Mouse (Mus musculus) cortical plate, adult 2 months (tissue): ENCODE results near the gene Nudt9. TPM values are rescaled to one million over a fixed set of nuclear protein-coding genes. Genes with fewer than 3 reads are reported as not detected.
"Not testable (repeated sequence)": the region's sequence is repeated elsewhere in the genome, so short reads cannot be mapped to it uniquely, and the experiment has no call there.

Experiments used
- H3K27ac ChIP-seq: fragments of 200-500 bp; 2 replicates; pipeline ENCODE4 v1.5.1; 2012; ENCODE audit warnings: low read length, control low read depth, inconsistent platforms; ENCODE audit not compliant: insufficient read depth
- H3K4me1 ChIP-seq: fragments of 200-500 bp; 2 replicates; pipeline ENCODE4 v1.6.1; 2011; ENCODE audit warnings: low read length; ENCODE audit not compliant: control insufficient read depth, insufficient read depth
- H3K4me3 ChIP-seq: fragments of 200-500 bp; 2 replicates; pipeline ENCODE4 v1.5.1; 2011; ENCODE audit warnings: mild to moderate bottlenecking, low read length, control low read depth; ENCODE audit not compliant: insufficient read depth
- CTCF ChIP-seq: fragments of 200-500 bp; IDR thresholded peaks from 2 replicates; pipeline ENCODE4 v1.5.1; 2011; ENCODE audit warnings: mild to moderate bottlenecking, control low read depth, low read length; ENCODE audit not compliant: insufficient read depth; ENCODE audit errors: extremely low read depth
- POLR2A ChIP-seq: fragments of 200-500 bp; IDR thresholded peaks from 2 replicates; pipeline ENCODE4 v1.6.1; 2011; ENCODE audit warnings: mild to moderate bottlenecking, low read length, control low read depth; ENCODE audit not compliant: insufficient read depth; ENCODE audit errors: extremely low read depth
- polyA plus RNA-seq: library from polyadenylated mRNA; depleted of rRNA; stranded (reverse); fragments of >200 nt; gene quantifications from 2 replicates; pipeline ENCODE4 v1.2.3, GENCODE M21; 2012

Gene Nudt9
- polyA plus RNA-seq, 1 experiment, result 75.7 TPM

DNA sequence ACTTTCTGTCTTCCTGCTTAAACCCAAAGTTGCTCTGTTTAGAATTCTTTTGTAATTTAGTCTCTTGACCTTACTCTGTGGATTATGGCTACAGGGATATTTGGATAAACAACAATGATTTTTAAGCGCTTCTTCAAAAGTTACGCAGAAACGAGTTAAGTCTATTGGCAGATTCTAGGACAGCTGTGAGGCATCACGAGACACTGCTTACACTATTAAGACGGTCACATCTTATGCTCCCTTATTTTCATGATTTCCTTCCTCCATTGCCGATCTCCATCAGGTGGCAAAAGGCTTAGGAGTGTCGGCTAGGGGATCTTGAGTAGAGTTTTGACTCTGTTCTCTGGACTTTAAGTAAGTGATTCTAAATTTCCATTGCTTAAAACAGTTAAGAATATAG, 35.8 kb upstream of the Nudt9 start:
- Histone ChIP-seq H3K27ac (no peak overlapping the region), H3K4me1 (no peaks in the 10 kb centered on the region), H3K4me3 (no peak overlapping the region)
- TF ChIP-seq POLR2A (no peak), CTCF (no peak)

DNA sequence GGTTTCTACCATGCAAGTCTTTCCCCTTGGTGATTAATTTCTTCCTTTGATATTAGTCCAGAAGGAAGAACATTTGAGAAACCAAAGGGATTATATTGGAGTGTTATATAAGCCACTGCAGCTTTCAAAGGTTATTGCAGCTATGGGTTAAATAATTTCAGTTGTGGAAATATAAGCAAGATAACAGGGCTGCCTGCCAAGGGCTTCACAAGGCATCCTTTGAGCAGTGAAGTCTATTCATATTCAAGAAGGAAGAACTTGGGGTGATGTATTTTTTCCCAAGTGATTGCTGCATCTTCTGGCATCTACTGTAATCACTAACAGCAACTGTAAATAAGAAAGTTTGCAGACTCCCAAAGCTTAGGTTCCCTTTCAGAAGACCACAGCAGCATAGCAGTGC, 34.7 kb upstream of the Nudt9 start:
- Histone ChIP-seq H3K27ac (no peak overlapping the region), H3K4me3 (no peak overlapping the region), H3K4me1 (no peaks in the 10 kb centered on the region)
- no peak for TF ChIP-seq CTCF
- TF ChIP-seq POLR2A, result no peak

DNA sequence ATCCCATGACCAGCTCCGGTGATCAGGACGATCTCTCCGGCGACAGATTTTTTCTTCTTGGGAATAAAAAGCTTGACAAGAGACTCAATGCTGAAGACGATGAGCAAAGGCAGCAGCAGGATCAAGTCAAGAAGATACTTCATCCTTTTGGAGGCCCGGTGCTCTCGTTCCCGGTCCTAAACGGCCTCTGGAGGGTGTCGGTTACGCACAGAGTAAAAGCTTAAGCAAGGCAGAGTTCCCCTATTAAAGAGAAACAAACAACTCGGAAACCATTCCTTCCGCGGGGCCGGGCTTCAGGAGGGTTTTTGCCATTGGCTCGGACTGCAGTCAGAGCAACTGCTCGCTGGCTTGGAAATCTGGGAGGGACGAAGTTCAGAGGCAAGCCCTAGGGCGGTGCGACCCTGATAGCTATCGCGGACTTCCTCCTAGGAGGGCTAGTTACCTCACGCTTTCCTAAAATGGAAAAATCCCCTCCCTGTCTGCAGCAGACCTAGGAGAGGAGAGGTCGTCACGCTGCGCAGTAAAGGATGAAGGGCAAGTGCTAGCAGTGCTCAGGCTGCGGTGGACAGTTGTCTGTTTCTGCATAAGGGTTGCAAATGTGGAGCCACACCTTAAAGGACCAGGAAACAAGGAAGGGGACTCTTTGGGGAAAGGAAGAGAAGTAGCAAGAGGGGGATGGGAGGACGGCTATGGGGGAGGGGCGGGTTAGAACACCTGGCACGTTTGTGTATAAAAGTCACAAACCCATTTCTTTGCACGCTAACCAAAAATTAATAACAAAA, 24.3 kb upstream of the Nudt9 start, which contains the start of gene Hsd17b11:
Gene Hsd17b11, minus strand, starts transcription at position 323 of the 782 bp plus-strand sequence.
- peaks cover 3% of the 10 kb centered on the region; the same call in 1 of the 2 replicates for H3K4me1 ChIP-seq
- peak within 1 kb of the TSS; percentile 16; the same call in 1 of the 2 replicates for H3K27ac ChIP-seq
- TF ChIP-seq CTCF, result no peak
- peak; percentile 57 for TF ChIP-seq POLR2A
- peak within 1 kb of the TSS; percentile 72 for H3K4me3 ChIP-seq

DNA sequence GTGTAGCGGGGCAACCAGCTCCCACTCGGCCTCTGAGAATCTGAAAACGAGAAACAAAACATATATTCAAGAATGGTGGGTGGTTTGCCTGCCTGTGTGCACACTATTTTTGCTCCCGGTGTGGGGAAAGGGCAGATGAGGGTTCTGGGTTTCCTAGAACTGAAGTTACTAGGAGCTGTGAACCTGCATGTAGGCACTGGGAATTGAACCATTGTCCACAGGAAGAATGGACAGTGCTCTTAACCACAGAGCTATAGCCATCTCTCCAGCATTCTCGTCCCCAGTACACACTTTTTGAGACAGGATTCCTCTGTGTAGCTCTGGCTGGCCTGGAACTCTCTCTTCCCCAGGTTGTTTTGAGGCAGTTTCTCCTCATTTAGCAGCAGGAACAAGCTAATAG, 23.5 kb upstream of the Nudt9 start:
- peaks cover 3% of the 10 kb centered on the region; the same call in 1 of the 2 replicates for H3K4me1 ChIP-seq
- no peak for TF ChIP-seq POLR2A
- TF ChIP-seq CTCF, result no peak
- H3K27ac ChIP-seq, result no peak overlapping the region
- no peak overlapping the region; the same call in 1 of the 2 replicates for H3K4me3 ChIP-seq

DNA sequence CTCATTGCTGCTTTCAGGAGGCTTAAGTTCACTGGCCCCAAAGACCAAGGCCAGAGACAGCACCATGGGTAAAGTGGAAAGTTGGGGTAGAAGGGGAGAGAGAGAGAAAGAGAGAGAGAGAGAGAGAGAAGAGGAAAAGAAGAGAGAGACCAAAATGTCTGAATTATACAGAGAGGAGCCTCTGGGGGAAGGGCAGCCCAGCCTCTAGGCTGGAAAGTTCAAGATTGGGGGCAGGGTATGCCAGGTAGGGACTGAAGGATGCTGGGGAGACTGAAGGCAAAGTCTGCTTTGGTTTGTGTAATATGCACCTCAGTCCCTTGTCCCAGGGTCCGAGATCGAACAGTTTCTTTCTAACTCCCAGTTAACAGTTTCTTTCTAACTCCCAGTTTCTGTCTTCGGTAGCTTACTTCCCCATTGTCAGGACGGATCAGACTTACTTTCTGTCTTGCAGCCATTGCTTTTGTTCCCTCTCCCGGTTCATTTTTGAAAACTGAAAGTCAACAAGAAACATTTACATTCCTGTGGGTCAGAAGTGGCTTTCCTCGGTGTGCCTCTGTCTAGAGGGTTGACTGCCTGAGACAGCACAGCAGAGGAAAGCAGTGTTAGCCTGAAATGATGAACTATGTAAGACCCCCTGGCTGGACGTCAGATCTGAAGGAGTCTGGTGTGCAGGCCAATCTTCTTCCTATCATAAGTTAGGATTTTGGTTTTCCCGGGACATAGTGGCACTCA, 22.7 kb upstream of the Nudt9 start:
- Histone ChIP-seq H3K4me1 (peaks cover 3% of the 10 kb centered on the region; the same call in 1 of the 2 replicates), H3K4me3 (no peak overlapping the region), H3K27ac (no peak overlapping the region)
- TF ChIP-seq POLR2A, result no peak
- TF ChIP-seq CTCF, result no peak

DNA sequence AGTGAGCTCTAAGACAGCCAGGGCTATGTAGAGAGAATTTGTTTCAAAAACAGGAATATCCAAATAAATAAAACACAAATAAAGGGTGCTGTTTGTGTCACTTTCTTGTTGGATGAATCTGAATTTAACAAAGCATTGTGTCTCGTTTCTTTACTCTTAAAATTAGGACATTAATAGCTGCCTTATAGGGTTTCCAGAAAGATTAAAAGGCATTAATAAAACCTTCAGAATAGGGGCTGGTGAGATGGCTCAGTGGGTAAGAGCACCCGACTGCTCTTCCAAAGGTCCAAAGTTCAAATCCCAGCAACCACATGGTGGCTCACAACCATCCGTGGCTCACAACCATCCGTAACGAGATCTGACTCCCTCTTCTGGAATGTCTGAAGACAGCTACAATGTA, 21.9 kb upstream of the Nudt9 start:
- not testable (repeated sequence) for H3K4me3 ChIP-seq, H3K27ac ChIP-seq, H3K4me1 ChIP-seq

DNA sequence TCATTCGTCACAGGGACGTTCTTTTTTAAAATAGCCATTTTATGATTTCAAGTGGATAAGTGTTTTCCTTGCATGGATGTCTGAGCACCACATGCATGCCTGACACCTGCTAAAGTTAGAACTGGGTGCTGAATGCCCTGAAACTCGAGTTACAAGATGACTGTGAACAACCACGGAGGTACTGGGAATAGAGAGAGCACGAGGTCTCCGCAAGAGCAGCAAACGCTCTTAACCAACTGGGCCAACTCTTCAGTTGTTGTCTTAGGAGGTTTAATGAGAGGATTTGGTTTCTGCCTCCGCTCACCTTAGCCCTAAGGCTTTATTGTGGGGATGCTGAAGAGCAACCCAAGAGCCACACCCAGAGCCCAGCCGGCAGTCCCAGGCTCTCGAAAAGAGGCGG, 21.3 kb upstream of the Nudt9 start:
- TF ChIP-seq CTCF (no peak), POLR2A (no peak)
- H3K4me1 ChIP-seq, result peaks cover 3% of the 10 kb centered on the region; the same call in 1 of the 2 replicates
- no peak overlapping the region for H3K4me3 ChIP-seq
- no peak overlapping the region for H3K27ac ChIP-seq

DNA sequence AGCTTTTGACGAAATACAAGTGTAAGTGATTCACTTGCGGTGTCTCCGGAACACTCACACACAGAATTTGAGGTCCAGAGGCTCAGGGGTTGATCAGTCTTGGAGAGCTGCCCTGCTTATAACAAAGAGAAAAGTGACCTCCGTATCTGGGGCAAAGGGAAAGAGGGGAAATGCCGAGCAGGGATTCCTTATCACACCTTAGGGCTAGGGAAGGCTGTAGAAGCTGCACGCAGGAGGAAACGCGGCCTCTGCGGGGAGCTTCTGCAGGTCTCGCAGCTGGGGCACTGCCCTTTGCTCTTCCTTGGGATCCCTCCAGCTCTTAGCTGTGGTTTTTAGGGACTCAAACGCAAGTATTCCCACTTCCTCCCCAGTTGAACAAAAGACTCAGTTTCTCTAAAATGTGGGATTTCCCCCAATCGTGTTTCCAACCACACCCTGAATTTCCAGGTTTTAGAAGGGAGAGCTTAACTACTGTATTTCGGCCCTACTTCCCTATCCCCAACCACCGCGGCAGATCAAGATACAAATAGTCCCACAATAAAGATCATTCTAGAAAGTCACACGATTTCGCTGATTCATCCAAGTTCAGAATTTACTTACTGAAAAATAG, 20.8 kb upstream of the Nudt9 start:
- H3K4me3 ChIP-seq, result no peak overlapping the region
- peaks cover 3% of the 10 kb centered on the region; the same call in 1 of the 2 replicates for H3K4me1 ChIP-seq
- TF ChIP-seq CTCF, result no peak
- no peak for TF ChIP-seq POLR2A
- no peak overlapping the region for H3K27ac ChIP-seq

DNA sequence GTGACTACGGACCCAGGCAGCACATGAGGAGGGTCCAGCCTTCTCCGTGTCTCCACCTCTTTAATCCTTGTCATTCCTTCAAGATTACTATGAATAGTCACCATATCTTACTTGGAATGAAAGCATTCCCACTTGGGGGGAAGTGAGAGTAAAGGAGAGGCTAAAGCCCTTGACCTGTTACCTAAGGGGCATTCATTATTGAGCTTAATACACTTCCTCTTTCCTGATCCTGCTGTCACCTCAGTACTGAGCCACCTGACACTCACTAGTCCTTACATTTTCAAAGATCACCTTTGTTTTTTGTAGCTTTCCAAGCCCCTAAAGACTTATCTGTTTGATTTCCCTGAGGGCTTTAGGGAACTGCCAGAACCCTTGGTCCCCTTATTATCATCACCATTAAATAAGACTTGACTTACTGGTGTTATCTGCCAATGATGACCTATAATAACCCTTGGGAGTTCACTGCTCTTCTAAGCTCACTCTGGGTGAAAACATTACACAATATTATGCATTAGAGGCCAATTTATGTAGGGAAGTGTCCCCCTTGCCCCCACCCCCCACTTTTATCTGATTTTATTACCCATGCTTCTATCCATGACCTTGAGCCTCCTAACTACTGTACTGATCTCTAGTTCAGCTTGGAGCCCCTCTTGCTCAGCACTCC, 13.5 kb upstream of the Nudt9 start:
- no peak overlapping the region for H3K27ac ChIP-seq
- no peaks in the 10 kb centered on the region for H3K4me1 ChIP-seq
- no peak for TF ChIP-seq POLR2A
- no peak for TF ChIP-seq CTCF
- no peak overlapping the region for H3K4me3 ChIP-seq
